Mouse (Mus musculus): ENCODE data around the gene Olfr437. TPM values are rescaled to one million over a fixed set of nuclear protein-coding genes. Genes with fewer than 3 reads are reported as not detected.
"Not testable (repeated sequence)": the region's sequence is repeated elsewhere in the genome, so short reads cannot be mapped to it uniquely, and the experiment has no call there.

Olfr437 gene
- polyA plus RNA-seq, 1 experiment from 2014 or later: not detected

DNA sequence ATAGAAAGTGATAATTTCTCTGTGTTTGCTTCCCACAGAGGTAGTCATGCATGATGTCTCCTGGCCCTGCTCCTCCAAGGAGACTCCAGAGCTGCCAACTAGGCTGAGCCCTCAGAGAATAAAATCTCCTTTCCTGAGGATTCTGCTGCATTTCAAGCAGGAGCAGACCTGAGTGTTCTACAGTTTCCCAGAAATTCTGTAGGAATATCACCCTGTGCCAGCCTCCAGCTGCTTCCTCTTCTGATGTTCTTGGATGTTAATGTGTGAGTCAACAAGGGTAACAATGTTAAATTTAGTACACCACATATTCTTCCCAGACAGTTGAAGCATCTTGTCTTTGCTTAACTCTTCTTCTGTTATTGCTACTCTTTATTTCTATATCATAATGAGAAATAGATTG, 49.8 kb downstream of the Olfr437 start, which contains the start of gene Olfr434:
Gene Olfr434, plus strand, starts transcription at position 149 of the 400 bp plus-strand sequence.
- not testable (repeated sequence) for H3K4me2 ChIP-seq (replicated peaks); H3K36me3 ChIP-seq; H3K4me3 ChIP-seq; H3K27me3 ChIP-seq; H3K9me3 ChIP-seq; ATAC-seq (ENCODE audit: insufficient number of reproducible peaks, insufficient read depth, low FRiP score, low TSS enrichment); H3K27ac ChIP-seq; H3K9ac ChIP-seq; H3K4me1 ChIP-seq

Other genes starting within 250 kb of the Olfr437 start
- not detected in 2 replicates for gene Olfr446, start 241.9 kb upstream of the Olfr437 start, polyA plus RNA-seq (2016; fragmentation: Nextera tagmentation; extraction: Ambion mirVana)
- not detected in 2 replicates for gene Olfr444, start 214.2 kb upstream of the Olfr437 start, polyA plus RNA-seq (2016; fragmentation: Nextera tagmentation; extraction: Ambion mirVana)
- gene Olfr441, start 56.9 kb upstream of the Olfr437 start, polyA plus RNA-seq (2016; fragmentation: Nextera tagmentation; extraction: Ambion mirVana): not detected in 2 replicates
- not detected in 2 replicates for gene Olfr237-ps1, start 16.7 kb upstream of the Olfr437 start, polyA plus RNA-seq (2016; fragmentation: Nextera tagmentation; extraction: Ambion mirVana)
- gene Olfr13, start 8.9 kb downstream of the Olfr437 start, polyA plus RNA-seq (2016; fragmentation: Nextera tagmentation; extraction: Ambion mirVana): not detected in 2 replicates
- gene Olfr435, start 33.9 kb downstream of the Olfr437 start, polyA plus RNA-seq (2016; fragmentation: Nextera tagmentation; extraction: Ambion mirVana): not detected in 2 replicates
- gene Olfr434, start 49.7 kb downstream of the Olfr437 start, polyA plus RNA-seq (2016; fragmentation: Nextera tagmentation; extraction: Ambion mirVana): not detected in 2 replicates
- not detected in 2 replicates for gene Olfr47, start 68.2 kb downstream of the Olfr437 start, polyA plus RNA-seq (2016; fragmentation: Nextera tagmentation; extraction: Ambion mirVana)
- 7.1 and 8.1 TPM in 2 replicates for gene Arhgef5, start 102.3 kb downstream of the Olfr437 start, polyA plus RNA-seq (2016; fragmentation: Nextera tagmentation; extraction: Ambion mirVana)
- not detected in 2 replicates for gene Nobox, start 146.3 kb downstream of the Olfr437 start, polyA plus RNA-seq (2016; fragmentation: Nextera tagmentation; extraction: Ambion mirVana)